Mouse (Mus musculus) bone marrow macrophage, adult 2 months (primary cell): ENCODE measurements around the gene Tjp2. TPM values are rescaled to one million over a fixed set of nuclear protein-coding genes. Genes with fewer than 3 reads are reported as not detected.

Experiments used
- H3K27ac ChIP-seq: 2 replicates; pipeline ENCODE4 v1.5.1; 2012; ENCODE audit warnings: low read depth, low read length; ENCODE audit not compliant: insufficient read depth
- H3K4me1 ChIP-seq: 2 replicates; pipeline ENCODE4 v1.6.1; 2012; ENCODE audit warnings: low read length; ENCODE audit not compliant: control insufficient read depth, insufficient read depth
- H3K4me3 ChIP-seq: 2 replicates; pipeline ENCODE4 v1.5.1; 2012; ENCODE audit warnings: mild to moderate bottlenecking, low read length, moderate library complexity; ENCODE audit not compliant: insufficient read depth
- CTCF ChIP-seq: IDR thresholded peaks from 2 replicates; pipeline ENCODE4 v1.5.1; 2012; ENCODE audit warnings: low read depth, mild to moderate bottlenecking, low read length, moderate library complexity
- POLR2A ChIP-seq: IDR thresholded peaks from 2 replicates; pipeline ENCODE4 v1.6.1; 2012; ENCODE audit warnings: mild to moderate bottlenecking, low read depth, low read length, borderline replicate concordance
- polyA plus RNA-seq: library from polyadenylated mRNA; stranded (reverse); fragments of >200 nt; gene quantifications from 2 replicates; pipeline ENCODE4 v1.2.4, GENCODE M21; 2012; ENCODE audit not compliant: missing spikeins, insufficient read depth, insufficient read length

The Tjp2 gene
- polyA plus RNA-seq, 1 experiment, result 6.5 TPM

- no peak overlapping the region for H3K27ac ChIP-seq
- peaks cover 17% of the 10 kb centered on the region for H3K4me1 ChIP-seq
- no peak for TF ChIP-seq CTCF
- no peak for TF ChIP-seq POLR2A
- no peak overlapping the region for H3K4me3 ChIP-seq
These were observed 144.3 kb downstream of the Tjp2 start for GRCm38 (mm10) chr19:24080417-24081080.

GRCm38 (mm10) chr19:24077658-24078057 lies 147.2 kb downstream of the Tjp2 start:
- H3K4me3 ChIP-seq, result no peak overlapping the region
- TF ChIP-seq CTCF (no peak), POLR2A (no peak)
- H3K27ac ChIP-seq, result no peak overlapping the region
- H3K4me1 ChIP-seq, result peaks cover 24% of the 10 kb centered on the region

- TF ChIP-seq CTCF, result no peak
- TF ChIP-seq POLR2A, result no peak
- H3K4me3 ChIP-seq, result no peak overlapping the region
- no peak overlapping the region for H3K27ac ChIP-seq
- peaks cover 24% of the 10 kb centered on the region for H3K4me1 ChIP-seq
These were observed 148.3 kb downstream of the Tjp2 start for GRCm38 (mm10) chr19:24076536-24076935.

DNA sequence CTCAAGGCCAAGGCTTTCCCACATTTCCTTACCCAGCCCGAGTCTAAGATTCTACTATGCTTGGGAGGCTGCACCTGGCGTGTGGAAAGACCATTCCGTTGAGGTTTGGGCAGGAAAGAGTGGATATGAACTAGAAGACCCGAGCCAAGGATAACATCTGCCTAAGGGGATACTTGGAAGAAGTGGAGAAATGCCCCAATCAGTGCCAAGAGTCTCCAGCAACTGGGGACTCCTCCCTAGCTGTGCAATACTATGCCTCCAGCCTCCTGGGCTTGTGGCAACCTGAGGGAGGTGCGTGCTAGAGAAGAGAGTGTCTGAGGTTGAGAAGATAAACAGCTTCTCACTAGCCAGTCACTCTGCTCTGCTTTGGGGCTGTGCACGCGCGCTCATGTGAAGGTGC lies 148.9 kb downstream of the Tjp2 start:
- peaks cover 22% of the 10 kb centered on the region for H3K4me1 ChIP-seq
- TF ChIP-seq CTCF, result no peak
- TF ChIP-seq POLR2A, result no peak
- H3K4me3 ChIP-seq, result no peak overlapping the region
- no peak overlapping the region for H3K27ac ChIP-seq

DNA sequence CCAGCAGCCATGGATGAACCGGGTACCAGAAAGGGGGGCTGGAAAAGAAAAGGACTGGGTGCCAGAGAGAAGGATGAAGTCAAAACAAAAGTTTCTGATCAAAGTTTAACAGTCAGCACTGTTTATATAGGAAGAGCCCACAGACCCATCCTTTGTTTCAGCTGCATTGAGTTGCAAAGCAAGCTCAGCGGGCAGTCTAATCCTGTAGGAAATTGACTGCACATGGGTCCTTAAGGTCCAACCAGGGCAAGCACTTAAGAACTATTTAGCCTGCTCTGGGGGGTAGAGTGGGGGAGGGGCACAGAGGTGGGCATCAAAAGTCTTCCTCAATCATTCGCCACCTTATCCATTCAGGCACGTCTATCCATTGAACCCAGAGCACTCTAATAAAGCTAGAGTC lies 151.7 kb downstream of the Tjp2 start:
- peaks cover 19% of the 10 kb centered on the region for H3K4me1 ChIP-seq
- no peak overlapping the region for H3K27ac ChIP-seq
- TF ChIP-seq CTCF, result no peak
- no peak for TF ChIP-seq POLR2A
- no peak overlapping the region for H3K4me3 ChIP-seq

- Histone ChIP-seq H3K4me1 (no peaks in the 10 kb centered on the region), H3K4me3 (no peak overlapping the region), H3K27ac (no peak overlapping the region)
- TF ChIP-seq POLR2A, result no peak
- no peak for TF ChIP-seq CTCF
These were observed 160.4 kb downstream of the Tjp2 start for GRCm38 (mm10) chr19:24064348-24064895.

DNA sequence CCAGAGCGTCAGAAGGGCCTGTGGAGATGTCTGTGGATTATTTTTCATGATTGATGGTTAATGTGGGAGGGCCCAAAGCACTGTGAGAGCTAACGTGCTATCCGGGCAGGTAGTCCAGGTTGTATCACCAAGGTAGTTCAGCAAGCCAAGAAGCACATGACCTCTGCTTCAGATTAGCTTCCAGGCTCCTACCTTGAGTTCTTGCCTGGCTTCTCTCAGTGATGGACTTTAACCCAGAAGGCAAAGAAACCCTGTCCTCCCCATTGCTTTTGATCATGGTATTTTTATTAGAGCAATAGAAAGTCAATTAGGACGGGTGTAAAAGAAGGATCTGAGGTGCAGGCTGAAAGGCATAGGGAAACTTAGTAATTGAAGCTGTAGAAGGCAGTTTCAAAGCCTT lies 161.2 kb downstream of the Tjp2 start:
- H3K4me1 ChIP-seq, result no peaks in the 10 kb centered on the region
- TF ChIP-seq CTCF, result no peak
- TF ChIP-seq POLR2A, result no peak
- H3K27ac ChIP-seq, result no peak overlapping the region
- H3K4me3 ChIP-seq, result no peak overlapping the region

DNA sequence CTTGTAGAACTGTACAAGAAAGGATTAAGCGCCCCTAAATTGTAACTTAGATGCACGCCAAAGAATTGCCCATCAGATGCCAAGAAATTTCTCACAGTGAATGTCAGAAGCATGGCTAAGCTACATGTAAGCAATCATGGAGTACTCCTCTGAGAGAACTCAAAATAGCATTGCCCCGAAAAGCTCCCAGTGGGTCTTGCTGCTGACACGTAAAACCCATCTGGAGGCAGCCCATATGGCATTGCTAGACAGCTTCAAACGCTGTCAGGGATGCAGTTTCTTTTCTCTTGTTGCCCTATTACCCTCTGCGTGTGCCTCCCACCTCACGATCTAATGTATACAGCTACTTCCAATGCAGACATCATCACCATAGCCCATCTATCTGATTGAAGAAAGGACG lies 166.0 kb downstream of the Tjp2 start:
- Histone ChIP-seq H3K4me3 (no peak overlapping the region), H3K4me1 (peaks cover 18% of the 10 kb centered on the region), H3K27ac (no peak overlapping the region)
- TF ChIP-seq POLR2A (no peak), CTCF (no peak)

- TF ChIP-seq POLR2A, result no peak
- no peak for TF ChIP-seq CTCF
- H3K4me1 ChIP-seq, result peaks cover 18% of the 10 kb centered on the region
- no peak overlapping the region for H3K27ac ChIP-seq
- H3K4me3 ChIP-seq, result no peak overlapping the region
These were observed 166.8 kb downstream of the Tjp2 start for GRCm38 (mm10) chr19:24058021-24058420.

GRCm38 (mm10) chr19:24056880-24057279 lies 167.9 kb downstream of the Tjp2 start:
- Histone ChIP-seq H3K4me1 (peaks cover 18% of the 10 kb centered on the region), H3K4me3 (no peak overlapping the region), H3K27ac (no peak overlapping the region)
- TF ChIP-seq CTCF (no peak), POLR2A (no peak)
